Mouse (Mus musculus) granulocyte monocyte progenitor cell, adult 5-6 weeks (primary cell): ENCODE data around the gene Zfhx3. TPM values are rescaled to one million over a fixed set of nuclear protein-coding genes. Genes with fewer than 3 reads are reported as not detected.

Experiments
- ATAC-seq: replicated peaks from 2 replicates; pipeline ENCODE4 v1.8.0; 2016; ENCODE audit warnings: mild to moderate bottlenecking, moderate TSS enrichment, inconsistent platforms; ENCODE audit not compliant: poor library complexity, severe bottlenecking
- total RNA-seq, 2 experiments: library from RNA; stranded (forward) in 1 of 2; stranded (reverse) in 1 of 2; fragments of 200-712, 200-1000 nt in 1 of 2; fragments of >200 nt in 1 of 2; fragmentation: Nextera tagmentation in 1 of 2; gene quantifications; 2 replicates each; pipeline ENCODE4 v1.2.3; 2014 to 2017

Gene Zfhx3
- total RNA-seq, 2 experiments from 2014 or later = 0.31 to 0.41 TPM

DNA sequence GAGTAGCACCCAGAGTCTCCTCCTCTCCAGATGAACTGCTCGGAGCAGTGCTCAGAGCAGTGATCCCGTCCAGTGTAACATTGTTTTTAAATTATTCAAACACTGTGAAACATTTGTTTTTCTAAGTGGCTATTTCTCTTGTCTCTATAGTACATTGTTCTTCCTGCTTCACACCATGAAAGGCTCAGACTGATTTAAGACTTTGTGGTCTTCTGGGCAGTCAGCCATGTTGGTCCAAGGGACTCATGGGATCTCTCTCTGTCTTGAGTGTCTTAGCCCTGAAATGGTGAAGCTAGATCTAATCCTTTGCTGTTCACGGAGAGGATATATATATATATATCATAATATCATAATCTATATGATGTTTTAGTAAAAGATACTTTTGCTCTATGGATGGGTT is 480.1 kb downstream of the Zfhx3 start:
- ATAC-seq = no peak

GRCm38 (mm10) chr8:108424337-108424736 is 481.9 kb downstream of the Zfhx3 start:
- ATAC-seq = no peak

DNA sequence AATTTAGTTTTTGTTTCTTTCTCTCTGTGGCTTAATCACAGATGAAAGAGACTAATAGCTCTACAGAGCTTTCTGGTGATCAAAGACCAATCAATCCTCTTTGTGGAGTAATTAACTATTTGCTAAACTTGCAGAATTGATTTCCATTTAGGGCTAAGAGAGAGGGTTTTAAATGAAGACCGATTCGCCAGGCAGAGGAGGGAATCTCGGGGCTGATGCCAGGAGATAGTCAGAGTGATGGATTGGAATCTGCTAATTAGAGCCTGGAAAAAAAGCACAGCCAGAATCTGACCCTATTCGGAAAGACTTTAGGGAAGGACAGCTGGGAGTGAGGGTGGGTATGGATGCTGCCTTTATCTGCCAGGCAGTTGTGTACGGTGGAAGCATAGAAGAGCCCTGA is 490.9 kb downstream of the Zfhx3 start:
- ATAC-seq = no peak

DNA sequence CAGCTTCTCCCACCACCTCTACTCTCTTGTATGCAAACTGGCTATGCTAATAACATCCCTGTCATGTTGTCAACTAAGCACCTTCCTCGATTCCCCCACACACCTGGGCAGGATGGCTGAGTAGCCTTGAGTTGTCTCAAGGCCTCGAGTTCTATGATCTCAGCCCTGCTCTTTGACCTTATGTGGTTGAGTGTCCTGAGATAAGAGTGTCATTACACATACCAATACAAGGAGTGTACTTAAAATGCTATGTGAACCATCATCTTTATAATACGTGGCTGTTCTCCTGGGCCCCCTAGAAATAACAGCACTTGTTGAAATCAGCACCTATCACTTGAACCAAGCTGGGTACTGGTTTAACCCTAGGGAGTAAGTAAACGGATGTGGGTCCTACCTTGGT is 492.1 kb downstream of the Zfhx3 start:
- ATAC-seq = no peak

DNA sequence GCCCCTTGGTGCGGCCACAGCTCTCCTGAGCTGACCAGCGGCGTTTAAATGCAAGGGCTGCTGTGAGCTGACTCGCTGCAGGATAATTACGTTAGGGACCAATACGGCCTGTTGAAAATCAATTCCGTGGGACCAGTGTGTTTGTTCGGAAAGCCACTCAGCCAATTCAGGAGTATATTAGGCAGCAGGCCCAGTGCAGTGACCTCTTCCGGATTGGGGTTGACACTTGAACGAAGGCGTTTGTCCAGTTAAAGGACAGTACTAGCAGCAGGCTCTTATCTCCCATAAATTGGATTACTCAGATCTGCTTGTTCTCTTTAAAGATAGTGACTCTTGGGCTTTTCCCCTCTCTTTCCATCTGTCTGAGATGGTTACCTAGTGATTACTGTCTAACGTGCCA is 493.9 kb downstream of the Zfhx3 start:
- ATAC-seq = no peak

DNA sequence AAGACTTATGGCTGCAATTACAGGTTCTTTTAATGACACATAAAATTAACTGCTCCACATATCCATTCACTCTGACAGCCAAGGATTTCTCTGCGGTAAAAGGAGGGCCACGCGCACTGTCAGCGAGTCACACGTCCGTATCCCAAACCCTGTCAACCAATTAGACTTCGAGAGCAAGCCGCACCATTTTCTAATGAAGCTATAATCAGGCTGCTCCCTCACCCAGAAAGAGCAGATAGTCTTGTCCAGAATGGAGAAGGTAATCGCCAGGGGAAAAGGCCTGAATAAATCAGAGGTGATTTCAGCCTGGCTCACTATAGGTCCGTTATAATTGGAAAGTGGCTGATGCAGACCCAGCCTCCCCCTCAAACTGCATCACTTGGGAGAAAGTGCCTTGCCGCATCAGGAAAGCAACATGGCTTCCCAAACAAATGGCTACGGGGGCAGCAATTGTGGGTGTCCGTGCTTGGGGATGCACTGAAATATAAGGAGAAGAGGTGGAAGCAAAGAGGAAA is 494.9 kb downstream of the Zfhx3 start:
- ATAC-seq = no peak

- ATAC-seq = no peak
These were observed 498.0 kb downstream of the Zfhx3 start for GRCm38 (mm10) chr8:108440476-108440875.

DNA sequence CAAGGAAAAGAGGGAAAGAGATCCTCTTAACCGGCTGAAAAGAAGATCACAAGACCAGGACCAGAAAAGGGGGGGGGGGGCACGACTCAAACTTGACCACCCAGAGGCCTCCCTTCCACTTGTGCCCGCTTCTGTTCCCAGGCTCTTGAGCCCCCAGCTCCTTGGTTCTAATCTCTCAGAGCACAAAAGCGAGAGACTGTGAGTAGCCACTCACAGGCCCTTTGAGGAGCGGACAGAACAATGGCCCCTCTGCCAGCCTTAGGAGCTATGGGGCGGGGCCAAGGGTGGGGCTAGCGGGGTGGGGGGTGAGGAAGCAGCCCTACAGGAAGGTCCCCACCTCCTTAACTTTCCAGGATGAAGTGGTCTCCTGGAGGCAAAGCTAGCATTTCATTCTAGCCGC is 508.4 kb downstream of the Zfhx3 start:
- no peak for ATAC-seq

GRCm38 (mm10) chr8:108454561-108455311 is 512.3 kb downstream of the Zfhx3 start:
- ATAC-seq = no peak

GRCm38 (mm10) chr8:108466653-108467052 is 524.2 kb downstream of the Zfhx3 start:
- ATAC-seq = no peak

- ATAC-seq = no peak
These were observed 525.0 kb downstream of the Zfhx3 start for GRCm38 (mm10) chr8:108467172-108468035.

GRCm38 (mm10) chr8:108470269-108470668 is 527.8 kb downstream of the Zfhx3 start:
- no peak for ATAC-seq

GRCm38 (mm10) chr8:108474556-108474955 is 532.1 kb downstream of the Zfhx3 start:
- ATAC-seq = no peak

- no peak for ATAC-seq
These were observed 535.7 kb downstream of the Zfhx3 start for GRCm38 (mm10) chr8:108478131-108478530.

DNA sequence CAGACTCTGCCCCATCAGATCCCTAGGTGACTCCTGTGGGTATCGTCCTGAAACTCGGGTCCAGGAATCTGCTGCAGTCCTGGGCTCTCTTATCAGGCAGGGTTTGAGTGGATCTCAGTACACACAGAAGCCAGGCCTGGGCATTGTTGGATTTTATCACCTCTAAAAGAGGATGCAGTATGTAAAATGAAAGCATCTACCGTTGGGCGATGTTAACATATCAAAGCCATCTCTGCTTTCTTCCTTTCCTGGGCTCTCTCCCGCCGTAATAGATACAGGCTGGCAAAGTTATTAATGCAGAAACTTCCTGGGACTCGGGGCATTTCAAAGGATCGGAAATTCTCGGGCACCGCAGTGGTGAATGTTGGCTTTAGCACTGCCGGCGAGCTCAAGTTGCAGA is 537.7 kb downstream of the Zfhx3 start:
- no peak for ATAC-seq

- ATAC-seq = no peak
These were observed 538.8 kb downstream of the Zfhx3 start for GRCm38 (mm10) chr8:108481167-108481815.

GRCm38 (mm10) chr8:108496101-108496500 is 553.7 kb downstream of the Zfhx3 start:
- ATAC-seq = no peak

DNA sequence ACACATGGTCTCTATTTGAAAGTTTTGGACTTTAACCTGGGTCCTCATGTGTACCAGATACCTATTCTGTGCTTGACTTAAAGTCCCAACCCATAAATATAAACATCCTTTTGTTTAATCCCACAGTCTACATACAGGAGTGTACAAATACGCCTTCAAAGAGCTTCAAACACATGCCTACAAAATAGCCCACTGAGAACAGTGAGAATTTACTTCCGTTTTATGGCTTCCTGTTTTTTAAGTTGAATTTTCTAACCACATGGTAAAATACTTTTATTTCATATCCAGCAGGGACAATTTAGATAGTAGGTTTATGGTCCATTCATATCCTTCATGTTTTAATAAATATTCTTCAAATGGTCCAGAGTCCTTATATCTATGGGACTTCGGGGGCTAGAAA is 564.3 kb downstream of the Zfhx3 start:
- peak; percentile 52; the same call in 1 of the 2 replicates for ATAC-seq

DNA sequence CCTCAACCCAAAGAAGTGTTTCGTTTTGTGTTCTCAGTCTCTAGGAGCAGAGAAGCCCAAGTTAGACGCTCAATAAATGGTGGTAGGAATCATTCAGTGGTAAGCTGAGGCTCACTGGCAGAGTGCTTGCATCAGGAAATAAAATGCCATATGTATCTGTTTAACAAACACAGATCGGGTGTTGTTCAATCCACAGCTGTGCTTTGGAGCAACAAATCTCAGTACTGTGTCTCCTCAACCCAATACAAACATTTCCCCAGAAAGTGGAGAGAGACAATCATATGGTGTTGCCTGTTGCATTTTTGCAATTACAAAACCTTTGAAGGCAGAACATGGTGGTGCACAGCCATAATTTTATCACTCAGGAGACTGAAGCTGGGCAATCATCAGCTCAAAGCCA is 565.3 kb downstream of the Zfhx3 start:
- ATAC-seq = no peak

- no peak for ATAC-seq
These were observed 568.3 kb downstream of the Zfhx3 start for GRCm38 (mm10) chr8:108510641-108511325.
